Mouse (Mus musculus): ENCODE measurements around the gene Ncor2.

DNA sequence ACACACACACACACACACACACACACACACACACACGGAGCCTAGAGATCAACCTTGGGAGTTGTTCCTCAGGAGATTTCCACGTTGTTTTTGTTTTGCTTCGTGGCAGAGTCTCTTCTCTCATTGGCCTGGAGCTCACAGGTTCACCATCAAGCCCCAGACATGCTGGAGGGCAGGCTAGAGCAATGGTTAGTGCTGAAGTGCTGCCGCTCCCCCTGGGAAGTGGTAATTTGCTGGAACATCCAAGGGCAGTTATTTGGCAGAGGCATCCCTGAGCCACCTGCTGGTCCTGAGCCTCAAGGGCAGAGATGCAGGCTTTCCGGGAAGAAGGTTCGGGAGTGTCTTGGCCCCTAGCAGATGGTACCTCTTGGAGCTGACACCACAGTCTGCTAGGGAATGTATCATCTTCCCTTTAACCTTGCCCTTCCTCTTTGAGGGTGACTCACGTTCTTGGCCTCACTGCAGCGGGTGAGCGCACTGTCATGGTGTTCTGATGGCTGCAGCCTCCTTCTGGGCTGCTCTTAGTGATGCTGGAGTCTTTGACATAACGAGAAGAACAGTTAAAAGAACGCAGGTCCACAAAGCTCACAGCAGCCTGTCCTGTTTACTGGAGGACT is 25.3 kb upstream of the Ncor2 start:
- no peak for TF ChIP-seq CTCF (IDR thresholded peaks at IDR 0.05; ENCODE audit: low read depth, low read length)
- TF ChIP-seq POLR2A (IDR thresholded peaks at IDR 0.05; ENCODE audit: extremely low read depth, insufficient read depth, low read length): no peak
